Mouse (Mus musculus): ENCODE measurements around the gene Coasy.

Coasy gene

GRCm38 (mm10) chr11:101128996-101129577, 46.7 kb downstream of the Coasy start:
- peak; percentile 37 to 70 for DNase-seq (ENCODE audit: inconsistent age in 2 of 2, low spot score in 1 of 2)

GRCm38 (mm10) chr11:101130056-101130756, 47.8 kb downstream of the Coasy start:
- peak in 1 of 2 experiments; percentile 66 for DNase-seq (ENCODE audit: inconsistent age in 2 of 2, low spot score in 1 of 2)

DNA sequence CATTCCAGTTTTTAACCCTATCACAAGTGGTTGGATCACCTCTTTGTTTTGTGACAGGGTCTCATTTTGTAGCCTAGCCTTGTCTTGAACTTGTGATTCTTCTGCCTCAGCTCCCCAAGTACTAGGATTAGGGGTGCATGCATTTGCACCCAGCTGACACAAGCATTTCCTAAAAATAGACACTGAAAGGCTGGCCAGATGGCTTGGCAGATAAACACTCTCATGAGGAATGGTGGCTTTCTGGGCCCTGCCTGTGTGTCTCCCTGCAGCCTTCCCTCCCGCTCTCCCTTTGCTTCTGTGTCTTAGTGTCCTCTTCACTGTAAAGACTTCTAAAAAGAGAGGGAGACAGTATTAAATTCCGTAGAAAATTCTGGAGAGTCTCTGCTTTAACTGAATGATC, 48.8 kb downstream of the Coasy start:
- DNase-seq (ENCODE audit: inconsistent age in 2 of 2, low spot score in 1 of 2): peak in 1 of 2 experiments; percentile 50

DNA sequence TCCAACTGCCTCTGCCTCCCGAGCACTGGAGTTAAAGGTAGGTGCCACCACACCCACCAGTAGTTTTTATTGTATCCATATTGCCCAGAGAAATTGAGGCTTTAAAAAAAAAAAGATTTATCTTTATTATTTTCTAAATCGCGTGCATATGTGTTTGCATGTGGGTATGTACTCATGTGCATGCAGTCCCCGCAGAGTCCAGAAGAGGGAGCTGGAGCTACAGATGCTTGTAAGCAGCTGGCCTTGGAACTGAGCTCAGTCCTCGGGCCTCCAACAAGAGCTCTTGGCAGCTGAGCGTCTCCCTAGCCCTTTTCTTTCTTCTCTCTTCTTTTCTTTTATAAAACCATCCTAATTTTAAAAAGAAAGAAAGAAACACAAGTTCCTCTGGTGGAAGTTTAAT, 49.3 kb downstream of the Coasy start:
- peak in 1 of 2 experiments; percentile 57 for DNase-seq (ENCODE audit: inconsistent age in 2 of 2, low spot score in 1 of 2)

GRCm38 (mm10) chr11:101133037-101133436, 50.7 kb downstream of the Coasy start:
- DNase-seq (ENCODE audit: inconsistent age in 2 of 2, low spot score in 1 of 2): peak in 1 of 2 experiments; percentile 61

GRCm38 (mm10) chr11:101134217-101134865, 52.0 kb downstream of the Coasy start:
- peak; percentile 66 to 96 for DNase-seq (ENCODE audit: inconsistent age in 2 of 2, low spot score in 1 of 2)

Data from adrenal gland, adult (tissue).